Mouse (Mus musculus): ENCODE data around the gene Nfkbiz. TPM values are rescaled to one million over a fixed set of nuclear protein-coding genes. Genes with fewer than 3 reads are reported as not detected.

The Nfkbiz gene
- polyA plus RNA-seq, 1 experiment from 2014 or later = 0.99 TPM

GRCm38 (mm10) chr16:55821997-55822740 lies 16.5 kb downstream of the Nfkbiz start:
- Histone ChIP-seq H3K4me3 (ENCODE audit: low read depth, low read length) (peak overlapping the region; percentile 77), H3K27me3 (replicated peaks; ENCODE audit: control insufficient read depth, insufficient read depth, low read length) (no peaks in the 10 kb centered on the region), H3K4me2 (ENCODE audit: low read length) (peak overlapping the region; percentile 96), H3K9me3 (replicated peaks; ENCODE audit: control insufficient read depth, low read length) (no peaks in the 10 kb centered on the region), H3K36me3 (ENCODE audit: control insufficient read depth, insufficient read depth, low read length) (peaks cover 7% of the 10 kb centered on the region), H3K27ac (ENCODE audit: low read depth, low read length) (peak overlapping the region; percentile 21; the same call in 1 of the 2 replicates), H3K9ac (ENCODE audit: low read length) (peak overlapping the region; percentile 79), H3K4me1 (ENCODE audit: control insufficient read depth, insufficient read depth, low read length) (peaks cover 10% of the 10 kb centered on the region; the same call in 1 of the 2 replicates)
- peak; percentile 84 for DNase-seq (ENCODE audit: low spot score)
- under 1% methylated on average over 62 of the region's 67 CpGs for WGBS
- ATAC-seq = peak; percentile 93

GRCm38 (mm10) chr16:55821571-55821981 lies 17.1 kb downstream of the Nfkbiz start:
- H3K27ac ChIP-seq (ENCODE audit: low read depth, low read length) = no peak overlapping the region
- peaks cover 9% of the 10 kb centered on the region for H3K36me3 ChIP-seq (ENCODE audit: control insufficient read depth, insufficient read depth, low read length)
- H3K4me2 ChIP-seq (ENCODE audit: low read length) = peak overlapping the region; percentile 96
- peak; percentile 28 for DNase-seq (ENCODE audit: low spot score)
- H3K4me3 ChIP-seq (ENCODE audit: low read depth, low read length) = peak overlapping the region; percentile 77
- 0% methylated on average over 32 of the region's 40 CpGs for WGBS
- H3K4me1 ChIP-seq (ENCODE audit: control insufficient read depth, insufficient read depth, low read length) = peaks cover 10% of the 10 kb centered on the region; the same call in 1 of the 2 replicates
- no peaks in the 10 kb centered on the region for H3K27me3 ChIP-seq (replicated peaks; ENCODE audit: control insufficient read depth, insufficient read depth, low read length)
- peak; percentile 54 for ATAC-seq
- no peaks in the 10 kb centered on the region for H3K9me3 ChIP-seq (replicated peaks; ENCODE audit: control insufficient read depth, low read length)
- peak overlapping the region; percentile 79 for H3K9ac ChIP-seq (ENCODE audit: low read length)

- no peak for ATAC-seq
- WGBS = 11% methylated on average over 20 of the region's 20 CpGs
Observed at GRCm38 (mm10) chr16:55820916-55821570, 17.7 kb downstream of the Nfkbiz start.

GRCm38 (mm10) chr16:55820161-55820915 lies 18.4 kb downstream of the Nfkbiz start:
- H3K36me3 ChIP-seq (ENCODE audit: control insufficient read depth, insufficient read depth, low read length) = peaks cover 21% of the 10 kb centered on the region
- H3K27me3 ChIP-seq (replicated peaks; ENCODE audit: control insufficient read depth, insufficient read depth, low read length) = no peaks in the 10 kb centered on the region
- peak overlapping the region; percentile 96 for H3K4me2 ChIP-seq (ENCODE audit: low read length)
- H3K4me1 ChIP-seq (ENCODE audit: control insufficient read depth, insufficient read depth, low read length) = peaks cover 10% of the 10 kb centered on the region; the same call in 1 of the 2 replicates
- 42% methylated on average over 13 of the region's 13 CpGs for WGBS
- ATAC-seq = no peak
- H3K4me3 ChIP-seq (ENCODE audit: low read depth, low read length) = peak overlapping the region; percentile 77
- no peak for DNase-seq (ENCODE audit: low spot score)
- no peaks in the 10 kb centered on the region for H3K9me3 ChIP-seq (replicated peaks; ENCODE audit: control insufficient read depth, low read length)
- no peak overlapping the region for H3K27ac ChIP-seq (ENCODE audit: low read depth, low read length)
- peak overlapping the region; percentile 79; the same call in 1 of the 2 replicates for H3K9ac ChIP-seq (ENCODE audit: low read length)

More at GRCm38 (mm10) chr16:55820916-55821570, 17.7 kb downstream of the Nfkbiz start:
- H3K4me2 ChIP-seq (ENCODE audit: low read length) = peak overlapping the region; percentile 96
- H3K9ac ChIP-seq (ENCODE audit: low read length) = peak overlapping the region; percentile 79
- H3K4me3 ChIP-seq (ENCODE audit: low read depth, low read length) = peak overlapping the region; percentile 77
- no peak overlapping the region for H3K27ac ChIP-seq (ENCODE audit: low read depth, low read length)
- no peaks in the 10 kb centered on the region for H3K9me3 ChIP-seq (replicated peaks; ENCODE audit: control insufficient read depth, low read length)
- no peaks in the 10 kb centered on the region for H3K27me3 ChIP-seq (replicated peaks; ENCODE audit: control insufficient read depth, insufficient read depth, low read length)
- H3K4me1 ChIP-seq (ENCODE audit: control insufficient read depth, insufficient read depth, low read length) = peaks cover 10% of the 10 kb centered on the region; the same call in 1 of the 2 replicates
- peak; percentile 25 for DNase-seq (ENCODE audit: low spot score)
- H3K36me3 ChIP-seq (ENCODE audit: control insufficient read depth, insufficient read depth, low read length) = peaks cover 14% of the 10 kb centered on the region

- Histone ChIP-seq H3K27ac (ENCODE audit: low read depth, low read length) (no peak overlapping the region), H3K27me3 (replicated peaks; ENCODE audit: control insufficient read depth, insufficient read depth, low read length) (no peaks in the 10 kb centered on the region), H3K4me1 (ENCODE audit: control insufficient read depth, insufficient read depth, low read length) (peaks cover 10% of the 10 kb centered on the region; the same call in 1 of the 2 replicates), H3K4me2 (ENCODE audit: low read length) (peak overlapping the region; percentile 28), H3K9me3 (replicated peaks; ENCODE audit: control insufficient read depth, low read length) (no peaks in the 10 kb centered on the region), H3K4me3 (ENCODE audit: low read depth, low read length) (no peak overlapping the region), H3K36me3 (ENCODE audit: control insufficient read depth, insufficient read depth, low read length) (peaks cover 22% of the 10 kb centered on the region), H3K9ac (ENCODE audit: low read length) (no peak overlapping the region)
- 39% methylated on average over 15 of the region's 15 CpGs for WGBS
- peak; percentile 33 for DNase-seq (ENCODE audit: low spot score)
- ATAC-seq = no peak
Observed at GRCm38 (mm10) chr16:55819186-55819861, 19.4 kb downstream of the Nfkbiz start.

- Histone ChIP-seq H3K4me3 (ENCODE audit: low read depth, low read length) (no peak overlapping the region), H3K9me3 (replicated peaks; ENCODE audit: control insufficient read depth, low read length) (no peaks in the 10 kb centered on the region), H3K4me1 (ENCODE audit: control insufficient read depth, insufficient read depth, low read length) (peaks cover 10% of the 10 kb centered on the region; the same call in 1 of the 2 replicates), H3K27me3 (replicated peaks; ENCODE audit: control insufficient read depth, insufficient read depth, low read length) (no peaks in the 10 kb centered on the region), H3K36me3 (ENCODE audit: control insufficient read depth, insufficient read depth, low read length) (peaks cover 30% of the 10 kb centered on the region), H3K9ac (ENCODE audit: low read length) (no peak overlapping the region), H3K27ac (ENCODE audit: low read depth, low read length) (no peak overlapping the region), H3K4me2 (ENCODE audit: low read length) (no peak overlapping the region)
- no peak for ATAC-seq
- 96% methylated on average over 28 of the region's 28 CpGs for WGBS
- DNase-seq (ENCODE audit: low spot score) = no peak
Observed at GRCm38 (mm10) chr16:55817717-55818515, 20.8 kb downstream of the Nfkbiz start.

GRCm38 (mm10) chr16:55816202-55816941 lies 22.3 kb downstream of the Nfkbiz start:
- no peaks in the 10 kb centered on the region for H3K27me3 ChIP-seq (replicated peaks; ENCODE audit: control insufficient read depth, insufficient read depth, low read length)
- peaks cover 10% of the 10 kb centered on the region; the same call in 1 of the 2 replicates for H3K4me1 ChIP-seq (ENCODE audit: control insufficient read depth, insufficient read depth, low read length)
- H3K36me3 ChIP-seq (ENCODE audit: control insufficient read depth, insufficient read depth, low read length) = peaks cover 39% of the 10 kb centered on the region
- H3K9me3 ChIP-seq (replicated peaks; ENCODE audit: control insufficient read depth, low read length) = no peaks in the 10 kb centered on the region
- ATAC-seq (no peak), DNase-seq (ENCODE audit: low spot score) (no peak)
- H3K27ac ChIP-seq (ENCODE audit: low read depth, low read length) = no peak overlapping the region
- 98% methylated on average over 13 of the region's 13 CpGs for WGBS
- H3K9ac ChIP-seq (ENCODE audit: low read length) = no peak overlapping the region
- no peak overlapping the region for H3K4me2 ChIP-seq (ENCODE audit: low read length)
- no peak overlapping the region for H3K4me3 ChIP-seq (ENCODE audit: low read depth, low read length)
